Mouse (Mus musculus): ENCODE measurements at regions not wholly inside any gene's neighbourhood (a gene's known extent, or its start where the extent isn't known, plus 50 kb on each side); places are given as distances from the start of the nearest gene placed in this dataset.
"Not testable (repeated sequence)": the region's sequence is repeated elsewhere in the genome, so short reads cannot be mapped to it uniquely, and the experiment has no call there.

DNA sequence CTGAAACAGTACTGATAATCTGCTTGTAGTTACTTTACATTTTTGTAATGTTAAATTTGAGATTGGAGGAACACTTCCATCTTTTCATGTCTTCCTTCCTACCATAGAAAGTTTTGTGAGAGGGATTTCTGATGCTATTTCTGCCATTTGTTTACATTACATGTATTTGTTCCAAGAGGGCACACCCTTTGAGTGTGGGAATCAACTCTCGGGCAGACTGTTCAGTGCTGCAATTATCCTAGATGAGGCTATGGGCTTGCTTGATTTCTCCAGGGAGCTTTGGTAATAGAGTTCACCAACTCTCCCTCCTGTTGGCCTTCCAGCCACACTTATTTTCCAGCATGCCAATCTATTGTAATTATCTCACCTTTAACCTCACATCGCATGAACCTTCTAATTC lies 52.4 kb downstream of the Gm13691 start:
- Histone ChIP-seq H3K36me3 (no peaks in the 10 kb centered on the region), H3K4me2 (no peak overlapping the region), H3K27me3 (no peaks in the 10 kb centered on the region), H3K4me3 (no peak overlapping the region), H3K27ac (replicated peaks) (no peak overlapping the region), H3K9me3 (no peaks in the 10 kb centered on the region), H3K4me1 (replicated peaks) (no peaks in the 10 kb centered on the region), H3K9ac (no peak overlapping the region)
- 40% methylated on average over 2 of the region's 2 CpGs for WGBS
- no peak for ATAC-seq (ENCODE audit: low FRiP score, low read depth)

- H3K4me2 ChIP-seq = no peak overlapping the region
- no peaks in the 10 kb centered on the region for H3K27me3 ChIP-seq
- no peaks in the 10 kb centered on the region for H3K9me3 ChIP-seq
- H3K4me3 ChIP-seq = no peak overlapping the region
- ATAC-seq (ENCODE audit: low FRiP score, low read depth) = no peak
- no peaks in the 10 kb centered on the region for H3K4me1 ChIP-seq (replicated peaks)
- 96% methylated on average over 9 of the region's 9 CpGs for WGBS
- no peak overlapping the region for H3K27ac ChIP-seq (replicated peaks)
- no peak overlapping the region for H3K9ac ChIP-seq
- H3K36me3 ChIP-seq = no peaks in the 10 kb centered on the region
Observed at GRCm38 (mm10) chr2:84048398-84049140, 58.2 kb downstream of the Gm13691 start.

DNA sequence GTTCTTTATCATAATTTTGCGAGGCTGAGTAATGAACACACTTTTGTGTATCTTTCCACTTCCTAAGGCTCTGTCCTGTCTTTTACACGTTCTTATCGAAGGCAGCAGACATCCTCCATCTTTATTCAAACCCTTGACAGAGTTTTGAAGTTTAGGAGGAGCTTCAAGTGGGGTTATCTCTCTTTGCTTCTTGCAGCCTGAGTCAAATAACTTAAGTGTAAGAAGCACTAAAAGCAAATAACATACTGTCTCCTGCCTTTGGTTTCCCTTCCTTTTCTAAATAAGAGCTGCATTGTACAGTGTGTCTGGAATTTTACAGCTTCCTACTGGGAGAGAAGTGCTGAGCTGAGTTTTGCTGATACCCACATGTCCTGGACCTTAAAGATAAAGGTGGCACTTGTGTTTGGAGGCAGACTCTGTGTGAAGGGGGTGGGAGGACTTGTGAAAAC lies 61.6 kb downstream of the Gm13691 start:
- no peaks in the 10 kb centered on the region for H3K36me3 ChIP-seq
- no peaks in the 10 kb centered on the region for H3K9me3 ChIP-seq
- H3K4me2 ChIP-seq = no peak overlapping the region
- no peaks in the 10 kb centered on the region for H3K4me1 ChIP-seq (replicated peaks)
- WGBS = 76% methylated on average over 3 of the region's 3 CpGs
- H3K27ac ChIP-seq (replicated peaks) = no peak overlapping the region
- H3K9ac ChIP-seq = no peak overlapping the region
- no peaks in the 10 kb centered on the region for H3K27me3 ChIP-seq
- no peak for ATAC-seq (ENCODE audit: low FRiP score, low read depth)
- no peak overlapping the region for H3K4me3 ChIP-seq

DNA sequence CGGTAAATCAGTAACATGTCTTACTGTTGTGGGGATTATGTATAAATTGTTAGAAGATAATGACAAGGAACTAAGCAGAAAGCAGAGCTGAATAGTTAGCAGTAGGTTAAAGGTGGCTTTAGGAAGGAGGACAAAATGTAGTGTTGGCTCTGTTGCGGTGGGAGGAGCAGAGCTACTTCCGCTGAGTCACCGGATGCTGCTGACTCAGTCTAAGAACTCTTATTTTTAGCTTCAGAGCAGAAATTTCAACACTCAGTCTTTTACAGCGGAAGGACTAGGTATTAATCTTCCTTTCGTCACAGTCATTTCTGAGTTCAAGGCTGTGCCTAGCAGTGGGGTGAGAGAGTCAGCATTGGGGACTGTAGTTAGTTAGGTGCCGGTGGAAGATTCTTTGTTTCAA lies 68.9 kb downstream of the Gm13691 start:
- no peaks in the 10 kb centered on the region for H3K4me1 ChIP-seq (replicated peaks)
- H3K9me3 ChIP-seq = no peaks in the 10 kb centered on the region
- no peak overlapping the region for H3K4me3 ChIP-seq
- no peak for ATAC-seq (ENCODE audit: low FRiP score, low read depth)
- H3K36me3 ChIP-seq = no peaks in the 10 kb centered on the region
- 93% methylated on average over 7 of the region's 7 CpGs for WGBS
- H3K27me3 ChIP-seq = no peaks in the 10 kb centered on the region
- no peak overlapping the region for H3K27ac ChIP-seq (replicated peaks)
- H3K9ac ChIP-seq = no peak overlapping the region
- no peak overlapping the region for H3K4me2 ChIP-seq

DNA sequence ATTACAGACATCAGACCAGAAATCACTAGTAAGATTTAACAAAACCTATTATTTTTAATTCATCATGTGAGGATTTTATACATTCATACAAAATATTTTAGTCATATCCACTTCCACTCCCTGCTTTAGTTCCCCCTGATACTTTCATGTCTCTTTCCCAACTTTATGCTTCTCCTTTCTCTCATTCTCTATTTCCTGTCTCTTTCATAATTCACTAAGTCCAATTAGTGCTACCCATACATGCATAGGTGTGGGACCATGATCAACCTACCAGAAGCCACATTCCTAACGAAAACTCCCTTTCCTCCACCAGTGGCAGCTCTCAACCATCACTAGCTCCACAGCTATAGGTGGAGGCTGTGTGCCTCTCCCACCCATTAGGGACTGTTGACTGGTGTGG lies 70.9 kb downstream of the Gm13691 start:
- Histone ChIP-seq H3K27me3 (no peaks in the 10 kb centered on the region), H3K4me1 (replicated peaks) (no peaks in the 10 kb centered on the region), H3K27ac (replicated peaks) (no peak overlapping the region), H3K9me3 (no peaks in the 10 kb centered on the region), H3K9ac (no peak overlapping the region), H3K4me2 (no peak overlapping the region), H3K4me3 (no peak overlapping the region), H3K36me3 (no peaks in the 10 kb centered on the region)
- ATAC-seq (ENCODE audit: low FRiP score, low read depth) = no peak
- 90% methylated on average over 1 of the region's 1 CpGs for WGBS

DNA sequence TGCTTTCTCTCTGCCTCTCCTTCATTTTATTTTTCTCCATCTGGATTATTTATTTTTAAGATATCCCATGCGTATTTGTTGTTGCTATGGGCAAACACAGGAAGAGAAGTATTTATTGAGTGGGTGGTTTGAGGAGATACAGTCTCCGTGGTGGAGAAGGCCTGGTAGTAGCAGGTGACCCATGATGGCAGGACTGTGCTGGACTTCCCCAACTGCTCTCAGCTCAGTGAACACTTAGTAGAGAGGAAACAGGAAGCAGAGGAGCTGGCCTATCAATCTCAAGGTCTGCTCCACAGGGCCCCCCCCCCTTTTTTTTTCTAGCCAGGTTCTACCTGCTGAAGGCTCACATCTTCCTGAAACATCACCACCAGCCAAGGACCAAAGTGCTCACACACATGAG lies 74.0 kb downstream of the Gm13691 start:
- Histone ChIP-seq H3K27ac (replicated peaks) (no peak overlapping the region), H3K9ac (no peak overlapping the region), H3K4me2 (no peak overlapping the region), H3K9me3 (no peaks in the 10 kb centered on the region), H3K4me3 (no peak overlapping the region), H3K36me3 (no peaks in the 10 kb centered on the region), H3K4me1 (replicated peaks) (no peaks in the 10 kb centered on the region), H3K27me3 (no peaks in the 10 kb centered on the region)
- 83% methylated on average over 2 of the region's 2 CpGs for WGBS
- no peak for ATAC-seq (ENCODE audit: low FRiP score, low read depth)

GRCm38 (mm10) chr2:84065061-84065460 lies 74.7 kb downstream of the Gm13691 start:
- Histone ChIP-seq H3K36me3 (no peaks in the 10 kb centered on the region), H3K4me3 (no peak overlapping the region), H3K9me3 (no peaks in the 10 kb centered on the region), H3K4me1 (replicated peaks) (no peaks in the 10 kb centered on the region), H3K27ac (replicated peaks) (no peak overlapping the region), H3K27me3 (no peaks in the 10 kb centered on the region), H3K9ac (no peak overlapping the region), H3K4me2 (no peak overlapping the region)
- ATAC-seq (ENCODE audit: low FRiP score, low read depth) = no peak
- 75% methylated on average over 7 of the region's 7 CpGs for WGBS

GRCm38 (mm10) chr2:84065749-84066148 lies 75.4 kb downstream of the Gm13691 start:
- 85% methylated on average over 2 of the region's 2 CpGs for WGBS
- Histone ChIP-seq H3K36me3 (no peaks in the 10 kb centered on the region), H3K27me3 (no peaks in the 10 kb centered on the region), H3K4me2 (no peak overlapping the region), H3K9ac (no peak overlapping the region), H3K4me3 (no peak overlapping the region), H3K4me1 (replicated peaks) (no peaks in the 10 kb centered on the region), H3K27ac (replicated peaks) (no peak overlapping the region), H3K9me3 (no peaks in the 10 kb centered on the region)
- ATAC-seq (ENCODE audit: low FRiP score, low read depth) = no peak

GRCm38 (mm10) chr2:84066151-84066693 lies 75.9 kb downstream of the Gm13691 start:
- H3K36me3 ChIP-seq = no peaks in the 10 kb centered on the region
- H3K27ac ChIP-seq (replicated peaks) = no peak overlapping the region
- H3K4me2 ChIP-seq = no peak overlapping the region
- H3K9me3 ChIP-seq = no peaks in the 10 kb centered on the region
- no peak overlapping the region for H3K4me3 ChIP-seq
- H3K4me1 ChIP-seq (replicated peaks) = no peaks in the 10 kb centered on the region
- H3K9ac ChIP-seq = no peak overlapping the region
- H3K27me3 ChIP-seq = no peaks in the 10 kb centered on the region
- no peak for ATAC-seq (ENCODE audit: low FRiP score, low read depth)
- WGBS = 88% methylated on average over 3 of the region's 3 CpGs

- Histone ChIP-seq H3K4me2 (no peak overlapping the region), H3K27me3 (no peaks in the 10 kb centered on the region), H3K36me3 (no peaks in the 10 kb centered on the region), H3K9ac (no peak overlapping the region), H3K9me3 (no peaks in the 10 kb centered on the region), H3K27ac (replicated peaks) (no peak overlapping the region), H3K4me3 (no peak overlapping the region), H3K4me1 (replicated peaks) (no peaks in the 10 kb centered on the region)
- ATAC-seq (ENCODE audit: low FRiP score, low read depth) = no peak
- WGBS = 69% methylated on average over 6 of the region's 6 CpGs
Observed at GRCm38 (mm10) chr2:84066785-84067526, 76.6 kb downstream of the Gm13691 start.

GRCm38 (mm10) chr2:84068617-84069016 lies 78.3 kb downstream of the Gm13691 start:
- Histone ChIP-seq H3K27me3 (no peaks in the 10 kb centered on the region), H3K27ac (replicated peaks) (no peak overlapping the region), H3K4me2 (no peak overlapping the region), H3K9ac (no peak overlapping the region), H3K4me3 (no peak overlapping the region), H3K36me3 (no peaks in the 10 kb centered on the region), H3K9me3 (no peaks in the 10 kb centered on the region), H3K4me1 (replicated peaks) (no peaks in the 10 kb centered on the region)
- 90% methylated on average over 4 of the region's 4 CpGs for WGBS
- ATAC-seq (ENCODE audit: low FRiP score, low read depth) = no peak

DNA sequence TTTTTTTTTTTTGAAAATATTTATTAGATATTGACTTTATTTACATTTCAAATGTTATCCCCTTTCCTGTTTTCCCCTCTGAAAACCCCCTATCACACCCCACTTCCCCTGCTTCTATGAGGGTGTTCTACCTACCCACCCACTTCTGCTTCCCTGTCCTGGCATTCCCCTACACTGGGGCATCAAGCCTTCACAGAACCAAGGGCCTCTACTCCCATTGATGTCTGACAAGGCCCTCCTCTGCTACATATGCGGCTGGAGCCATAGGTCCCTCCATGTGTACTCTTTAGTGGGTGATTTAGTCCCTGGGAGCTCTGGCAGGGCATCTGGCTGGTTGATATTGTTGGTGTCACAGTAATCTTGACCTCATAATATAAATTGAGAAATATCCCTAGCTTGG lies 79.1 kb downstream of the Gm13691 start:
- H3K4me3 ChIP-seq; H3K36me3 ChIP-seq; H3K4me2 ChIP-seq; H3K27me3 ChIP-seq; H3K4me1 ChIP-seq (replicated peaks); H3K27ac ChIP-seq (replicated peaks); H3K9me3 ChIP-seq; H3K9ac ChIP-seq; ATAC-seq (ENCODE audit: low FRiP score, low read depth): not testable (repeated sequence)
- WGBS = 72% methylated on average over 1 of the region's 1 CpGs
